Mouse (Mus musculus) CH12.LX (cell line): ENCODE measurements at regions not wholly inside any gene's neighbourhood (a gene's known extent, or its start where the extent isn't known, plus 50 kb on each side); places are given as distances from the start of the nearest gene placed in this dataset.

Source experiments
- DNase-seq: peaks from one replicate; pipeline ENCODE4 v3.0.0-alpha.2; 2013; ENCODE audit errors: extremely low read depth
- H3K27ac ChIP-seq: 2 replicates; pipeline ENCODE4 v1.5.1; 2012; ENCODE audit warnings: low read depth, mild to moderate bottlenecking, control low read depth, moderate library complexity; ENCODE audit not compliant: insufficient read depth
- H3K27me3 ChIP-seq: replicated peaks from 2 replicates; pipeline ENCODE3; 2012; ENCODE audit warnings: inconsistent platforms
- H3K36me3 ChIP-seq, 2 experiments: replicated peaks in 1 of 2; 2 replicates each; pipeline versions ENCODE3 to v1.6.1; 2012; ENCODE audit warnings: inconsistent platforms in 1 of 2, low read length in 1 of 2, mild to moderate bottlenecking in 1 of 2, mixed read lengths in 1 of 2, moderate library complexity in 1 of 2; ENCODE audit not compliant: control insufficient read depth in 1 of 2, insufficient read depth in 1 of 2
- H3K4me1 ChIP-seq, 2 experiments: 2 replicates each; pipeline ENCODE4 v1.6.1; 2012; ENCODE audit warnings: inconsistent platforms in 1 of 2, moderate library complexity in 1 of 2; ENCODE audit not compliant: insufficient read depth in 2 of 2, control insufficient read depth in 1 of 2
- H3K4me2 ChIP-seq: 2 replicates; pipeline ENCODE4 v1.6.1; 2012; ENCODE audit warnings: low read depth, mild to moderate bottlenecking, control low read depth; ENCODE audit not compliant: poor library complexity, insufficient read depth, severe bottlenecking
- H3K4me3 ChIP-seq, 3 experiments: fragments of 150-350 bp in 1 of 3; sonication (generic) in 1 of 3; replicated peaks in 1 of 3; 2 replicates each; pipeline versions ENCODE3 to v1.5.1; 2011 to 2012; ENCODE audit warnings: low read depth in 2 of 3, low read length in 2 of 3, mild to moderate bottlenecking in 2 of 3, moderate library complexity in 2 of 3, control low read depth in 1 of 3, improper control_type of control experiment in 1 of 3, inconsistent platforms in 1 of 3, mixed read lengths in 1 of 3; ENCODE audit not compliant: poor library complexity in 1 of 3
- H3K79me2 ChIP-seq: replicated peaks from 2 replicates; pipeline ENCODE4 v1.6.1; 2012; ENCODE audit warnings: mild to moderate bottlenecking, moderate library complexity; ENCODE audit not compliant: control insufficient read depth, poor library complexity, insufficient read depth, severe bottlenecking; ENCODE audit errors: extremely low read depth
- H3K9ac ChIP-seq: 2 replicates; pipeline ENCODE4 v1.6.1; 2012; ENCODE audit warnings: low read depth, mild to moderate bottlenecking, control low read depth, moderate library complexity; ENCODE audit not compliant: insufficient read depth
- H3K9me3 ChIP-seq: replicated peaks from 2 replicates; pipeline ENCODE3; 2012; ENCODE audit warnings: low read length, inconsistent platforms, mixed read lengths
- BHLHE40 ChIP-seq: IDR thresholded peaks from 2 replicates; pipeline ENCODE4 v1.6.1; 2011; ENCODE audit warnings: mild to moderate bottlenecking, low read depth, low read length, improper control_type of control experiment
- CHD1 ChIP-seq: IDR thresholded peaks from 2 replicates; pipeline ENCODE4 v1.6.1; 2012; ENCODE audit warnings: low read depth, low read length, improper control_type of control experiment, inconsistent platforms
- CHD2 ChIP-seq: IDR thresholded peaks from 2 replicates; pipeline ENCODE4 v1.6.1; 2011; ENCODE audit warnings: low read length, improper control_type of control experiment
- CTCF ChIP-seq, 2 experiments: IDR thresholded peaks in 1 of 2; conservative IDR thresholded peaks in 1 of 2; 2 replicates each; pipeline ENCODE4 v1.5.1; 2011 to 2012; ENCODE audit warnings: low read depth in 2 of 2, low read length in 2 of 2, improper control_type of control experiment in 1 of 2, inconsistent platforms in 1 of 2, mild to moderate bottlenecking in 1 of 2, moderate library complexity in 1 of 2
- ELF1 ChIP-seq: IDR thresholded peaks from 2 replicates; pipeline ENCODE4 v1.6.1; 2014; ENCODE audit warnings: low read depth, mild to moderate bottlenecking, inconsistent platforms, low read length, improper control_type of control experiment
- EP300 ChIP-seq: IDR thresholded peaks from 2 replicates; pipeline ENCODE4 v1.6.1; 2011; ENCODE audit warnings: low read length, improper control_type of control experiment
- ETS1 ChIP-seq: conservative IDR thresholded peaks from 2 replicates; pipeline ENCODE4 v1.6.1; 2012; ENCODE audit warnings: low read depth, mild to moderate bottlenecking, inconsistent platforms, low read length, improper control_type of control experiment, moderate library complexity
- GABPA ChIP-seq: IDR thresholded peaks from 2 replicates; pipeline ENCODE4 v1.6.1; 2012; ENCODE audit warnings: low read depth, low read length, improper control_type of control experiment, inconsistent platforms; ENCODE audit not compliant: insufficient replicate concordance
- HCFC1 ChIP-seq: IDR thresholded peaks from 2 replicates; pipeline ENCODE4 v1.6.1; 2012; ENCODE audit warnings: low read depth, mild to moderate bottlenecking, inconsistent platforms, low read length, improper control_type of control experiment
- IRF4 ChIP-seq: IDR thresholded peaks from 2 replicates; pipeline ENCODE4 v1.6.1; 2014; ENCODE audit warnings: low read depth, mild to moderate bottlenecking, inconsistent platforms, low read length, improper control_type of control experiment
- JUND ChIP-seq: conservative IDR thresholded peaks from 2 replicates; pipeline ENCODE4 v1.6.1; 2011; ENCODE audit warnings: low read depth, low read length, improper control_type of control experiment
- KAT2A ChIP-seq: IDR thresholded peaks from 2 replicates; pipeline ENCODE4 v1.6.1; 2012; ENCODE audit warnings: low read length, improper control_type of control experiment, inconsistent platforms; ENCODE audit not compliant: insufficient replicate concordance
- MAZ ChIP-seq: IDR thresholded peaks from 2 replicates; pipeline ENCODE4 v1.6.1; 2012; ENCODE audit warnings: low read depth, mild to moderate bottlenecking, inconsistent platforms, low read length, improper control_type of control experiment, moderate library complexity
- MXI1 ChIP-seq: IDR thresholded peaks from 2 replicates; pipeline ENCODE4 v1.6.1; 2011; ENCODE audit warnings: mild to moderate bottlenecking, low read depth, low read length, improper control_type of control experiment
- NRF1 ChIP-seq: IDR thresholded peaks from 2 replicates; pipeline ENCODE4 v1.6.1; 2014; ENCODE audit warnings: low read depth, mild to moderate bottlenecking, inconsistent platforms, low read length, improper control_type of control experiment, moderate library complexity
- PAX5 ChIP-seq: IDR thresholded peaks from 2 replicates; pipeline ENCODE4 v1.6.1; 2012; ENCODE audit warnings: low read length, inconsistent platforms, mixed read lengths
- POLR2A ChIP-seq: IDR thresholded peaks from 2 replicates; pipeline ENCODE4 v1.6.1; 2011; ENCODE audit warnings: low read depth, mild to moderate bottlenecking, improper control_type of control experiment, low read length
- RCOR1 ChIP-seq: conservative IDR thresholded peaks from 2 replicates; pipeline ENCODE4 v1.6.1; 2012; ENCODE audit warnings: low read depth, mild to moderate bottlenecking, inconsistent platforms, low read length, improper control_type of control experiment
- SIN3A ChIP-seq: IDR thresholded peaks from 2 replicates; pipeline ENCODE4 v1.6.1; 2012; ENCODE audit warnings: low read length, improper control_type of control experiment, inconsistent platforms
- TBP ChIP-seq: conservative IDR thresholded peaks from 2 replicates; pipeline ENCODE4 v1.6.1; 2011; ENCODE audit warnings: low read depth, low read length, improper control_type of control experiment
- TCF12 ChIP-seq: IDR thresholded peaks from 2 replicates; pipeline ENCODE4 v1.6.1; 2014; ENCODE audit warnings: low read depth, mild to moderate bottlenecking, inconsistent platforms, low read length, improper control_type of control experiment
- UBTF ChIP-seq: IDR thresholded peaks from 2 replicates; pipeline ENCODE4 v1.6.1; 2012; ENCODE audit warnings: low read depth, mild to moderate bottlenecking, inconsistent platforms, low read length, improper control_type of control experiment, moderate library complexity
- USF1 ChIP-seq: IDR thresholded peaks from 2 replicates; pipeline ENCODE4 v1.6.1; 2014; ENCODE audit warnings: low read depth, mild to moderate bottlenecking, inconsistent platforms, low read length, improper control_type of control experiment
- USF2 ChIP-seq: conservative IDR thresholded peaks from 2 replicates; pipeline ENCODE4 v1.6.1; 2011; ENCODE audit warnings: low read depth, low read length, improper control_type of control experiment
- ZMIZ1 ChIP-seq: IDR thresholded peaks from 2 replicates; pipeline ENCODE4 v1.6.1; 2012; ENCODE audit warnings: low read depth, mild to moderate bottlenecking, inconsistent platforms, low read length, improper control_type of control experiment
- ZNF384 ChIP-seq: IDR thresholded peaks from 2 replicates; pipeline ENCODE4 v1.6.1; 2012; ENCODE audit warnings: low read depth, low read length, improper control_type of control experiment, inconsistent platforms
- dilution Hi-C: fragments of 300-500 bp; cut with MboI; formaldehyde crosslinking; loops from 2 replicates; pipeline ENCODE4 v1.14.3; 2020; ENCODE audit warnings: low sequenced_read_pairs; ENCODE audit not compliant: extremely low pct_unique_long_range_greater_than_20kb, extremely low pct_ligation_motif_present
- in situ Hi-C: fragments of 300-500 bp; cut with MboI; formaldehyde crosslinking; loops from 3 replicates; pipeline ENCODE4 v1.14.3; 2019; ENCODE audit warnings: low sequenced_read_pairs, low pct_ligation_motif_present, low pct_unique_long_range_greater_than_20kb, mixed read lengths

- peaks cover 22% of the 10 kb centered on the region for H3K27me3 ChIP-seq
- no peak for TF ChIP-seq POLR2A
- TF ChIP-seq HCFC1, result no peak
- no peak for TF ChIP-seq UBTF
- no peak for TF ChIP-seq CTCF (conservative IDR thresholded peaks at IDR 0.05 in 1 of 2, IDR thresholded peaks at IDR 0.05 in 1 of 2; ENCODE audit: low read depth in 2 of 2, low read length in 2 of 2)
- no peak for TF ChIP-seq TCF12
- no peak for TF ChIP-seq BHLHE40
- TF ChIP-seq RCOR1, result no peak
- TF ChIP-seq CHD2, result no peak
- TF ChIP-seq IRF4, result no peak
- no peak for TF ChIP-seq MAZ
- TF ChIP-seq ETS1, result no peak
- no peak for TF ChIP-seq TBP
- H3K4me1 ChIP-seq, result no peaks in the 10 kb centered on the region
- H3K9me3 ChIP-seq, result peaks cover 2% of the 10 kb centered on the region
- no peak for DNase-seq
- no peak overlapping the region for H3K4me3 ChIP-seq
- no peak overlapping the region for H3K27ac ChIP-seq
- no peaks in the 10 kb centered on the region for H3K36me3 ChIP-seq
- H3K79me2 ChIP-seq, result no peaks in the 10 kb centered on the region
- H3K4me2 ChIP-seq, result no peak overlapping the region
- in situ Hi-C loops (no loop called here), dilution Hi-C loops (no loop called here)
- H3K9ac ChIP-seq, result no peak overlapping the region
Measured at GRCm38 (mm10) chr17:72719618-72720017, 115.2 kb upstream of the Alk start.

GRCm38 (mm10) chr17:72691630-72692029, 87.2 kb upstream of the Alk start:
- Histone ChIP-seq H3K9me3 (no peaks in the 10 kb centered on the region), H3K36me3 (no peaks in the 10 kb centered on the region), H3K79me2 (no peaks in the 10 kb centered on the region), H3K4me2 (no peak overlapping the region), H3K4me3 (no peak overlapping the region), H3K4me1 (no peaks in the 10 kb centered on the region), H3K27ac (no peak overlapping the region), H3K9ac (no peak overlapping the region), H3K27me3 (peaks cover 4% of the 10 kb centered on the region)
- DNase-seq, result no peak
- in situ Hi-C loops, result no loop called here
- no peak for TF ChIP-seq CTCF (conservative IDR thresholded peaks at IDR 0.05 in 1 of 2, IDR thresholded peaks at IDR 0.05 in 1 of 2; ENCODE audit: low read depth in 2 of 2, low read length in 2 of 2)
- no peak for TF ChIP-seq ZMIZ1
- TF ChIP-seq POLR2A, result no peak
- no peak for TF ChIP-seq GABPA
- no peak for TF ChIP-seq SIN3A
- no peak for TF ChIP-seq JUND
- no peak for TF ChIP-seq CHD2
- TF ChIP-seq USF1, result no peak
- no peak for TF ChIP-seq NRF1
- no peak for TF ChIP-seq PAX5
- TF ChIP-seq EP300, result no peak
- TF ChIP-seq MXI1, result no peak
- no peak for TF ChIP-seq ETS1
- TF ChIP-seq MAZ, result no peak
- TF ChIP-seq ZNF384, result no peak
- no peak for TF ChIP-seq USF2
- TF ChIP-seq CHD1, result no peak
- TF ChIP-seq ELF1, result no peak
- no peak for TF ChIP-seq KAT2A
- TF ChIP-seq, all 38 proteins: peak for 0
- dilution Hi-C loops, result no loop called here
